In genomic region chr2:24949421-24950188, GRCm38 (mm10) we compare ENCODE assay signal across 8 mouse cellular contexts. TPM values are rescaled to one million over a fixed set of nuclear protein-coding genes. Genes with fewer than 3 reads are reported as not detected.
DNase-seq lines count a peak whose midpoint lies in the region; ATAC-seq lines count a peak whose summit lies in the region.

Zmynd19 (plus strand) TSS chr2:24949792.

- peak; percentile 98 for ATAC-seq in hindbrain, embryonic 13.5 days (ENCODE audit: low FRiP score)

- H3K4me1 ChIP-seq in hindbrain, embryonic 13.5 days (replicated peaks), result peaks cover 19% of the 10 kb centered on the region

- no peaks in the 10 kb centered on the region for H3K27me3 ChIP-seq in hindbrain, embryonic 13.5 days

- H3K4me3 ChIP-seq in hindbrain, embryonic 13.5 days, result peak within 1 kb of the TSS; percentile 98

- H3K4me2 ChIP-seq in hindbrain, embryonic 13.5 days, result peak within 1 kb of the TSS; percentile 97

- peak; percentile 98 for DNase-seq in NIH3T3 (ENCODE audit: low read depth)
- peak; percentile 100 for DNase-seq in cerebellum, postnatal 10 days
- DNase-seq in frontal cortex, postnatal 14 days (ENCODE audit: low spot score in 2 of 2), result peak; percentile 92 to 98
- DNase-seq in layer of hippocampus, postnatal 25 days (ENCODE audit: extremely low spot score in 1 of 2, low spot score in 1 of 2), result peak; percentile 98 to 99
- DNase-seq in lung, postnatal 25 days (ENCODE audit: low spot score), result peak; percentile 97
- peak; percentile 98 for DNase-seq in retina, embryonic 14.5 days (ENCODE audit: low spot score)
- DNase-seq in thymus, postnatal 4 days, result peak; percentile 99

- under 1% methylated on average over 103 of the region's 108 CpGs for whole genome bisulfite sequencing in hindbrain, embryonic 13.5 days

- peak within 1 kb of the TSS; percentile 97 for H3K9ac ChIP-seq in hindbrain, embryonic 13.5 days

- no peaks in the 10 kb centered on the region for H3K9me3 ChIP-seq in hindbrain, embryonic 13.5 days

- peak within 1 kb of the TSS; percentile 80 for H3K27ac ChIP-seq in hindbrain, embryonic 13.5 days

- H3K36me3 ChIP-seq in hindbrain, embryonic 13.5 days, result peaks cover 30% of the 10 kb centered on the region

RNA-seq across cellular contexts. Expression of gene Zmynd19, which starts in this region (rescaled TPM):
- polyA plus RNA-seq in hindbrain, embryonic 13.5 days (2015; fragmentation: Nextera tagmentation; extraction: Ambion mirVana), result 16.0 and 17.7 TPM in 2 replicates
- total RNA-seq in layer of hippocampus, postnatal 25 days (2021), result 10 to 100 TPM; 38.5 TPM

Comparison
In these comparisons a context has a peak if more than half of its experiments do, and no peak if none do; other contexts are left out.
1. Peak in every context shown above with its lines: DNase-seq, ATAC-seq, H3K4me3 ChIP-seq and H3K27ac ChIP-seq.